Mouse (Mus musculus) liver, postnatal 0 days (tissue): ENCODE measurements around the gene Dkkl1.

Experiments
- CTCF ChIP-seq: sonication (generic); IDR thresholded peaks from 2 replicates; pipeline ENCODE4 v1.5.1; 2016; ENCODE audit warnings: antibody characterized with exemption, low read depth
- EP300 ChIP-seq: IDR thresholded peaks from 2 replicates; pipeline ENCODE4 v1.6.1; 2016; ENCODE audit warnings: antibody characterized with exemption, low read depth, mild to moderate bottlenecking

DNA sequence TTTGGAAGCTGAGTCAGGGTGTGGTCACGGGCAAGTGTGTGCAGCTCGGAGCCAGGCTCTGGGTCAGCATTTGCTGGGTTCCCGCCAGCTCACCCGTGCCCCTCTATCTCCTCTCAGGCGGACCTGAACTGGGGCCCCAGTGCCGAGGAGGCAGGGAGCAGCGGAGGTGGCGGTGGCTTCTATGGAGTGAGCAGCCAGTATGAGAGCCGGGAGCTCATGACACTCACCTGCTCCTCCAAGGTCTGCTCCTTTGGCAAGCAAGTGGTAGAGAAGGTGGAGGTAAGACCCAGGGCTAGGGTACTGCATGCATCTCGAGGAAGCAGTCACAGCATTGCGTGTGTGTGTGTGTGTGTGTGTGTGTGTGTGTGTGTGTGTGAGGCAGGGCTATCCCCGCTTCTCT, 19.2 kb upstream of the Dkkl1 start:
- TF ChIP-seq EP300 (no peak), CTCF (no peak)
